Mouse (Mus musculus): ENCODE results near the gene Fnbp1. TPM values are rescaled to one million over a fixed set of nuclear protein-coding genes. Genes with fewer than 3 reads are reported as not detected.

The Fnbp1 gene
- polyA plus RNA-seq, 1 experiment from 2014 or later: 7.9 TPM

GRCm38 (mm10) chr2:31160147-31160920 lies 18.5 kb upstream of the Fnbp1 start:
- DNase-seq (ENCODE audit: low spot score): no peak

GRCm38 (mm10) chr2:31156846-31157245 lies 15.0 kb upstream of the Fnbp1 start:
- Histone ChIP-seq H3K27me3 (replicated peaks; ENCODE audit: control insufficient read depth, insufficient read depth, low read length) (no peaks in the 10 kb centered on the region), H3K27ac (ENCODE audit: low read depth, low read length) (no peak overlapping the region), H3K4me3 (ENCODE audit: low read depth, low read length) (no peak overlapping the region), H3K36me3 (ENCODE audit: control insufficient read depth, insufficient read depth, low read length) (no peaks in the 10 kb centered on the region), H3K4me1 (ENCODE audit: control insufficient read depth, insufficient read depth, low read length) (peaks cover 7% of the 10 kb centered on the region), H3K9me3 (replicated peaks; ENCODE audit: control insufficient read depth, low read length) (no peaks in the 10 kb centered on the region), H3K4me2 (ENCODE audit: low read length) (no peak overlapping the region), H3K9ac (ENCODE audit: low read length) (no peak overlapping the region)
- WGBS: 94% methylated on average over 3 of the region's 3 CpGs
- no peak for DNase-seq (ENCODE audit: low spot score)
- ATAC-seq: no peak

More at GRCm38 (mm10) chr2:31160147-31160920, 18.5 kb upstream of the Fnbp1 start:
- Histone ChIP-seq H3K9me3 (replicated peaks; ENCODE audit: control insufficient read depth, low read length) (no peaks in the 10 kb centered on the region), H3K27me3 (replicated peaks; ENCODE audit: control insufficient read depth, insufficient read depth, low read length) (no peaks in the 10 kb centered on the region), H3K36me3 (ENCODE audit: control insufficient read depth, insufficient read depth, low read length) (no peaks in the 10 kb centered on the region), H3K4me2 (ENCODE audit: low read length) (no peak overlapping the region), H3K9ac (ENCODE audit: low read length) (no peak overlapping the region), H3K4me3 (ENCODE audit: low read depth, low read length) (no peak overlapping the region), H3K4me1 (ENCODE audit: control insufficient read depth, insufficient read depth, low read length) (no peaks in the 10 kb centered on the region), H3K27ac (ENCODE audit: low read depth, low read length) (no peak overlapping the region)
- no peak for ATAC-seq
- WGBS: 93% methylated on average over 10 of the region's 10 CpGs

GRCm38 (mm10) chr2:31151892-31152812 lies 10.3 kb upstream of the Fnbp1 start, which contains the start of gene Gpr107:
TSS of gene Gpr107 (plus strand) at chr2:31152316.
- ATAC-seq (peak; percentile 98), DNase-seq (ENCODE audit: low spot score) (peak; percentile 93)
- peak within 1 kb of the TSS; percentile 70; the same call in 1 of the 2 replicates for H3K27ac ChIP-seq (ENCODE audit: low read depth, low read length)
- H3K9me3 ChIP-seq (replicated peaks; ENCODE audit: control insufficient read depth, low read length): no peaks in the 10 kb centered on the region
- no peaks in the 10 kb centered on the region for H3K27me3 ChIP-seq (replicated peaks; ENCODE audit: control insufficient read depth, insufficient read depth, low read length)
- peaks cover 15% of the 10 kb centered on the region for H3K4me1 ChIP-seq (ENCODE audit: control insufficient read depth, insufficient read depth, low read length)
- peak within 1 kb of the TSS; percentile 84 for H3K4me3 ChIP-seq (ENCODE audit: low read depth, low read length)
- WGBS: under 1% methylated on average over 52 of the region's 53 CpGs
- peak within 1 kb of the TSS; percentile 84 for H3K9ac ChIP-seq (ENCODE audit: low read length)
- H3K36me3 ChIP-seq (ENCODE audit: control insufficient read depth, insufficient read depth, low read length): peaks cover 18% of the 10 kb centered on the region
- peak within 1 kb of the TSS; percentile 67 for H3K4me2 ChIP-seq (ENCODE audit: low read length)

- peaks cover 30% of the 10 kb centered on the region for H3K36me3 ChIP-seq (ENCODE audit: control insufficient read depth, insufficient read depth, low read length)
- ATAC-seq (no peak), DNase-seq (ENCODE audit: low spot score) (peak; percentile 24)
- H3K27me3 ChIP-seq (replicated peaks; ENCODE audit: control insufficient read depth, insufficient read depth, low read length): no peaks in the 10 kb centered on the region
- H3K27ac ChIP-seq (ENCODE audit: low read depth, low read length): no peak overlapping the region
- peaks cover 15% of the 10 kb centered on the region for H3K4me1 ChIP-seq (ENCODE audit: control insufficient read depth, insufficient read depth, low read length)
- H3K9ac ChIP-seq (ENCODE audit: low read length): no peak overlapping the region
- no peak overlapping the region for H3K4me3 ChIP-seq (ENCODE audit: low read depth, low read length)
- no peak overlapping the region for H3K4me2 ChIP-seq (ENCODE audit: low read length)
- H3K9me3 ChIP-seq (replicated peaks; ENCODE audit: control insufficient read depth, low read length): no peaks in the 10 kb centered on the region
Observed at GRCm38 (mm10) chr2:31150762-31151161, 9.0 kb upstream of the Fnbp1 start.

GRCm38 (mm10) chr2:31147054-31147453 lies 5.2 kb upstream of the Fnbp1 start:
- no peak overlapping the region for H3K4me2 ChIP-seq (ENCODE audit: low read length)
- peaks cover 8% of the 10 kb centered on the region; the same call in 1 of the 2 replicates for H3K4me1 ChIP-seq (ENCODE audit: control insufficient read depth, insufficient read depth, low read length)
- 92% methylated on average over 7 of the region's 7 CpGs for WGBS
- no peaks in the 10 kb centered on the region for H3K9me3 ChIP-seq (replicated peaks; ENCODE audit: control insufficient read depth, low read length)
- H3K4me3 ChIP-seq (ENCODE audit: low read depth, low read length): no peak overlapping the region
- DNase-seq (ENCODE audit: low spot score) (no peak), ATAC-seq (no peak)
- no peak overlapping the region for H3K27ac ChIP-seq (ENCODE audit: low read depth, low read length)
- H3K27me3 ChIP-seq (replicated peaks; ENCODE audit: control insufficient read depth, insufficient read depth, low read length): no peaks in the 10 kb centered on the region
- no peak overlapping the region for H3K9ac ChIP-seq (ENCODE audit: low read length)
- H3K36me3 ChIP-seq (ENCODE audit: control insufficient read depth, insufficient read depth, low read length): peaks cover 30% of the 10 kb centered on the region

GRCm38 (mm10) chr2:31144901-31145300 lies 3.1 kb upstream of the Fnbp1 start:
- H3K9ac ChIP-seq (ENCODE audit: low read length): no peak overlapping the region

GRCm38 (mm10) chr2:31143768-31144695 lies 2.2 kb upstream of the Fnbp1 start:
- Histone ChIP-seq H3K9ac (ENCODE audit: low read length) (no peak overlapping the region), H3K4me1 (ENCODE audit: control insufficient read depth, insufficient read depth, low read length) (0 out of 2 replicates have a peak, but pooled peaks cover 6% of the 10 kb centered on the region), H3K4me3 (ENCODE audit: low read depth, low read length) (no peak overlapping the region), H3K27me3 (replicated peaks; ENCODE audit: control insufficient read depth, insufficient read depth, low read length) (no peaks in the 10 kb centered on the region), H3K9me3 (replicated peaks; ENCODE audit: control insufficient read depth, low read length) (no peaks in the 10 kb centered on the region), H3K4me2 (ENCODE audit: low read length) (no peak overlapping the region), H3K36me3 (ENCODE audit: control insufficient read depth, insufficient read depth, low read length) (peaks cover 19% of the 10 kb centered on the region), H3K27ac (ENCODE audit: low read depth, low read length) (no peak overlapping the region)
- ATAC-seq: no peak
- 83% methylated on average over 16 of the region's 16 CpGs for WGBS
- DNase-seq (ENCODE audit: low spot score): no peak

More at GRCm38 (mm10) chr2:31144901-31145300, 3.1 kb upstream of the Fnbp1 start:
- Histone ChIP-seq H3K27ac (ENCODE audit: low read depth, low read length) (no peak overlapping the region), H3K27me3 (replicated peaks; ENCODE audit: control insufficient read depth, insufficient read depth, low read length) (no peaks in the 10 kb centered on the region), H3K4me2 (ENCODE audit: low read length) (no peak overlapping the region), H3K4me1 (ENCODE audit: control insufficient read depth, insufficient read depth, low read length) (0 out of 2 replicates have a peak, but pooled peaks cover 6% of the 10 kb centered on the region), H3K36me3 (ENCODE audit: control insufficient read depth, insufficient read depth, low read length) (peaks cover 27% of the 10 kb centered on the region), H3K4me3 (ENCODE audit: low read depth, low read length) (no peak overlapping the region), H3K9me3 (replicated peaks; ENCODE audit: control insufficient read depth, low read length) (no peaks in the 10 kb centered on the region)
- ATAC-seq (no peak), DNase-seq (ENCODE audit: low spot score) (no peak)
- WGBS: 84% methylated on average over 1 of the region's 1 CpGs

- Histone ChIP-seq H3K27me3 (replicated peaks; ENCODE audit: control insufficient read depth, insufficient read depth, low read length) (no peaks in the 10 kb centered on the region), H3K9me3 (replicated peaks; ENCODE audit: control insufficient read depth, low read length) (no peaks in the 10 kb centered on the region), H3K27ac (ENCODE audit: low read depth, low read length) (no peak overlapping the region), H3K4me2 (ENCODE audit: low read length) (no peak overlapping the region), H3K9ac (ENCODE audit: low read length) (no peak overlapping the region), H3K36me3 (ENCODE audit: control insufficient read depth, insufficient read depth, low read length) (peaks cover 19% of the 10 kb centered on the region), H3K4me3 (ENCODE audit: low read depth, low read length) (no peak overlapping the region), H3K4me1 (ENCODE audit: control insufficient read depth, insufficient read depth, low read length) (0 out of 2 replicates have a peak, but pooled peaks cover 6% of the 10 kb centered on the region)
- 86% methylated on average over 6 of the region's 6 CpGs for WGBS
- DNase-seq (ENCODE audit: low spot score) (no peak), ATAC-seq (no peak)
Observed at GRCm38 (mm10) chr2:31143326-31143725, 1.5 kb upstream of the Fnbp1 start.

All from forebrain, embryonic 14.5 days (tissue).